Mouse (Mus musculus): ENCODE data around the gene Reep6. TPM values are rescaled to one million over a fixed set of nuclear protein-coding genes. Genes with fewer than 3 reads are reported as not detected.

The Reep6 gene
- polyA plus RNA-seq, 1 experiment from 2014 or later: 4.5 TPM

GRCm38 (mm10) chr10:80324120-80325037 lies 5.4 kb upstream of the Reep6 start:
- Histone ChIP-seq H3K27ac (replicated peaks; ENCODE audit: low read depth, low read length) (no peak overlapping the region), H3K4me2 (ENCODE audit: low read depth, low read length) (peak overlapping the region; percentile 97; the same call in 1 of the 2 replicates), H3K36me3 (replicated peaks; ENCODE audit: control insufficient read depth, insufficient read depth, low read depth, low read length) (no peaks in the 10 kb centered on the region), H3K9ac (replicated peaks; ENCODE audit: low read length) (no peak overlapping the region), H3K9me3 (replicated peaks; ENCODE audit: control insufficient read depth, low read length) (no peaks in the 10 kb centered on the region), H3K4me1 (ENCODE audit: control insufficient read depth, insufficient read depth, low read length) (0 out of 2 replicates have a peak, but pooled peaks cover 6% of the 10 kb centered on the region), H3K4me3 (ENCODE audit: low read depth, low read length) (peak overlapping the region; percentile 59), H3K27me3 (ENCODE audit: control insufficient read depth, insufficient read depth, low read length) (no peaks in the 10 kb centered on the region; the same call in 1 of the 2 replicates)
- DNase-seq (ENCODE audit: low spot score) (no peak), ATAC-seq (replicated peaks; ENCODE audit: insufficient number of reproducible peaks, low FRiP score, low TSS enrichment, low read depth) (no peak)
- 77% methylated on average over 17 of the region's 17 CpGs for WGBS

- Histone ChIP-seq H3K27me3 (ENCODE audit: control insufficient read depth, insufficient read depth, low read length) (no peaks in the 10 kb centered on the region; the same call in 1 of the 2 replicates), H3K9me3 (replicated peaks; ENCODE audit: control insufficient read depth, low read length) (no peaks in the 10 kb centered on the region), H3K36me3 (replicated peaks; ENCODE audit: control insufficient read depth, insufficient read depth, low read depth, low read length) (no peaks in the 10 kb centered on the region), H3K9ac (replicated peaks; ENCODE audit: low read length) (no peak overlapping the region), H3K27ac (replicated peaks; ENCODE audit: low read depth, low read length) (no peak overlapping the region), H3K4me1 (ENCODE audit: control insufficient read depth, insufficient read depth, low read length) (0 out of 2 replicates have a peak, but pooled peaks cover 6% of the 10 kb centered on the region), H3K4me2 (ENCODE audit: low read depth, low read length) (no peak overlapping the region), H3K4me3 (ENCODE audit: low read depth, low read length) (no peak overlapping the region)
- ATAC-seq (replicated peaks; ENCODE audit: insufficient number of reproducible peaks, low FRiP score, low TSS enrichment, low read depth): no peak
- WGBS: 83% methylated on average over 21 of the region's 21 CpGs
- DNase-seq (ENCODE audit: low spot score): no peak
Measured at GRCm38 (mm10) chr10:80325045-80325444, 4.7 kb upstream of the Reep6 start.

GRCm38 (mm10) chr10:80330084-80330483 lies 331 bp downstream of the Reep6 start:
- Histone ChIP-seq H3K27ac (replicated peaks; ENCODE audit: low read depth, low read length) (no peak overlapping the region), H3K36me3 (replicated peaks; ENCODE audit: control insufficient read depth, insufficient read depth, low read depth, low read length) (no peaks in the 10 kb centered on the region), H3K9ac (replicated peaks; ENCODE audit: low read length) (peak overlapping the region; percentile 57), H3K27me3 (ENCODE audit: control insufficient read depth, insufficient read depth, low read length) (peaks cover 2% of the 10 kb centered on the region; the same call in 1 of the 2 replicates), H3K4me2 (ENCODE audit: low read depth, low read length) (peak overlapping the region; percentile 82), H3K4me1 (ENCODE audit: control insufficient read depth, insufficient read depth, low read length) (no peaks in the 10 kb centered on the region), H3K4me3 (ENCODE audit: low read depth, low read length) (peak overlapping the region; percentile 41), H3K9me3 (replicated peaks; ENCODE audit: control insufficient read depth, low read length) (no peaks in the 10 kb centered on the region)
- DNase-seq (ENCODE audit: low spot score) (no peak), ATAC-seq (replicated peaks; ENCODE audit: insufficient number of reproducible peaks, low FRiP score, low TSS enrichment, low read depth) (no peak; the same call in 1 of the 2 replicates)
- WGBS: 1% methylated on average over 38 of the region's 41 CpGs

- no peaks in the 10 kb centered on the region for H3K9me3 ChIP-seq (replicated peaks; ENCODE audit: control insufficient read depth, low read length)
- H3K27me3 ChIP-seq (ENCODE audit: control insufficient read depth, insufficient read depth, low read length): peaks cover 2% of the 10 kb centered on the region; the same call in 1 of the 2 replicates
- DNase-seq (ENCODE audit: low spot score) (no peak), ATAC-seq (replicated peaks; ENCODE audit: insufficient number of reproducible peaks, low FRiP score, low TSS enrichment, low read depth) (no peak)
- 77% methylated on average over 2 of the region's 2 CpGs for WGBS
- H3K27ac ChIP-seq (replicated peaks; ENCODE audit: low read depth, low read length): no peak overlapping the region
- no peaks in the 10 kb centered on the region for H3K36me3 ChIP-seq (replicated peaks; ENCODE audit: control insufficient read depth, insufficient read depth, low read depth, low read length)
- H3K9ac ChIP-seq (replicated peaks; ENCODE audit: low read length): no peak overlapping the region
- H3K4me2 ChIP-seq (ENCODE audit: low read depth, low read length): no peak overlapping the region
- H3K4me3 ChIP-seq (ENCODE audit: low read depth, low read length): no peak overlapping the region
- H3K4me1 ChIP-seq (ENCODE audit: control insufficient read depth, insufficient read depth, low read length): no peaks in the 10 kb centered on the region
Measured at GRCm38 (mm10) chr10:80330888-80331287, 1.1 kb downstream of the Reep6 start.

GRCm38 (mm10) chr10:80331636-80332524 lies 2.1 kb downstream of the Reep6 start:
- DNase-seq (ENCODE audit: low spot score) (no peak), ATAC-seq (replicated peaks; ENCODE audit: insufficient number of reproducible peaks, low FRiP score, low TSS enrichment, low read depth) (no peak)
- WGBS: 53% methylated on average over 10 of the region's 10 CpGs
- Histone ChIP-seq H3K9me3 (replicated peaks; ENCODE audit: control insufficient read depth, low read length) (no peaks in the 10 kb centered on the region), H3K4me3 (ENCODE audit: low read depth, low read length) (no peak overlapping the region), H3K27ac (replicated peaks; ENCODE audit: low read depth, low read length) (no peak overlapping the region), H3K36me3 (replicated peaks; ENCODE audit: control insufficient read depth, insufficient read depth, low read depth, low read length) (no peaks in the 10 kb centered on the region), H3K27me3 (ENCODE audit: control insufficient read depth, insufficient read depth, low read length) (peaks cover 2% of the 10 kb centered on the region; the same call in 1 of the 2 replicates), H3K4me2 (ENCODE audit: low read depth, low read length) (no peak overlapping the region), H3K9ac (replicated peaks; ENCODE audit: low read length) (no peak overlapping the region), H3K4me1 (ENCODE audit: control insufficient read depth, insufficient read depth, low read length) (no peaks in the 10 kb centered on the region)

- Histone ChIP-seq H3K4me3 (ENCODE audit: low read depth, low read length) (no peak overlapping the region), H3K36me3 (replicated peaks; ENCODE audit: control insufficient read depth, insufficient read depth, low read depth, low read length) (no peaks in the 10 kb centered on the region), H3K4me1 (ENCODE audit: control insufficient read depth, insufficient read depth, low read length) (no peaks in the 10 kb centered on the region), H3K9me3 (replicated peaks; ENCODE audit: control insufficient read depth, low read length) (no peaks in the 10 kb centered on the region), H3K27me3 (ENCODE audit: control insufficient read depth, insufficient read depth, low read length) (peaks cover 2% of the 10 kb centered on the region; the same call in 1 of the 2 replicates), H3K27ac (replicated peaks; ENCODE audit: low read depth, low read length) (no peak overlapping the region), H3K9ac (replicated peaks; ENCODE audit: low read length) (0 out of 2 replicates have a peak overlapping the region, but pooled peaks have one; percentile 6), H3K4me2 (ENCODE audit: low read depth, low read length) (no peak overlapping the region)
- 72% methylated on average over 5 of the region's 5 CpGs for WGBS
- DNase-seq (ENCODE audit: low spot score) (no peak), ATAC-seq (replicated peaks; ENCODE audit: insufficient number of reproducible peaks, low FRiP score, low TSS enrichment, low read depth) (no peak)
Measured at GRCm38 (mm10) chr10:80332525-80332989, 2.8 kb downstream of the Reep6 start.

GRCm38 (mm10) chr10:80336263-80336662 lies 6.5 kb downstream of the Reep6 start:
- Histone ChIP-seq H3K9ac (replicated peaks; ENCODE audit: low read length) (no peak overlapping the region), H3K27ac (replicated peaks; ENCODE audit: low read depth, low read length) (no peak overlapping the region), H3K9me3 (replicated peaks; ENCODE audit: control insufficient read depth, low read length) (no peaks in the 10 kb centered on the region), H3K36me3 (replicated peaks; ENCODE audit: control insufficient read depth, insufficient read depth, low read depth, low read length) (no peaks in the 10 kb centered on the region), H3K4me1 (ENCODE audit: control insufficient read depth, insufficient read depth, low read length) (no peaks in the 10 kb centered on the region), H3K27me3 (ENCODE audit: control insufficient read depth, insufficient read depth, low read length) (peaks cover 15% of the 10 kb centered on the region), H3K4me3 (ENCODE audit: low read depth, low read length) (no peak overlapping the region), H3K4me2 (ENCODE audit: low read depth, low read length) (no peak overlapping the region)
- DNase-seq (ENCODE audit: low spot score) (no peak), ATAC-seq (replicated peaks; ENCODE audit: insufficient number of reproducible peaks, low FRiP score, low TSS enrichment, low read depth) (no peak)
- 88% methylated on average over 12 of the region's 12 CpGs for WGBS
